Mouse (Mus musculus): ENCODE results near the gene Mpc2.

Mpc2 gene

GRCm38 (mm10) chr1:165506303-165506702 is 45.9 kb downstream of the Mpc2 start:
- no peak for DNase-seq (ENCODE audit: low read depth)

- no peak for DNase-seq (ENCODE audit: low read depth)
Observed at GRCm38 (mm10) chr1:165510161-165510560, 49.7 kb downstream of the Mpc2 start.

- no peak for DNase-seq (ENCODE audit: low read depth)
Observed at GRCm38 (mm10) chr1:165520716-165521115, 60.3 kb downstream of the Mpc2 start.

Data from c-Kit-positive CD71-negative TER-119-negative erythroid progenitor cells, embryonic 14.5 days (primary cell).